Mouse (Mus musculus) brown adipose tissue, adult 24 weeks (tissue): ENCODE results near the gene Fibp. TPM values are rescaled to one million over a fixed set of nuclear protein-coding genes. Genes with fewer than 3 reads are reported as not detected.

Experiments
- H3K27ac ChIP-seq: fragments of 200-500 bp; replicated peaks from 2 replicates; pipeline ENCODE4 v1.5.1; 2012; ENCODE audit warnings: low read depth, mild to moderate bottlenecking, low read length
- H3K4me1 ChIP-seq: fragments of 200-500 bp; 2 replicates; pipeline ENCODE4 v1.6.1; 2012; ENCODE audit warnings: low read length, mixed read lengths; ENCODE audit not compliant: control insufficient read depth, insufficient read depth, insufficient read length
- H3K4me3 ChIP-seq: fragments of 200-500 bp; 2 replicates; pipeline ENCODE4 v1.5.1; 2012; ENCODE audit warnings: low read depth, mild to moderate bottlenecking, low read length, moderate library complexity; ENCODE audit not compliant: insufficient read depth
- polyA plus RNA-seq: library from polyadenylated mRNA; stranded (reverse); fragments of >200 nt; gene quantifications from 2 replicates; pipeline ENCODE4 v1.2.4, GENCODE M21; 2012; ENCODE audit not compliant: missing spikeins, insufficient read depth, insufficient read length

Gene Fibp
- polyA plus RNA-seq, 1 experiment: 34.8 TPM

GRCm38 (mm10) chr19:5466916-5467500 lies 6.6 kb downstream of the Fibp start:
- H3K4me3 ChIP-seq: no peak overlapping the region
- H3K4me1 ChIP-seq: peaks cover 5% of the 10 kb centered on the region; the same call in 1 of the 2 replicates
- H3K27ac ChIP-seq: no peak overlapping the region

DNA sequence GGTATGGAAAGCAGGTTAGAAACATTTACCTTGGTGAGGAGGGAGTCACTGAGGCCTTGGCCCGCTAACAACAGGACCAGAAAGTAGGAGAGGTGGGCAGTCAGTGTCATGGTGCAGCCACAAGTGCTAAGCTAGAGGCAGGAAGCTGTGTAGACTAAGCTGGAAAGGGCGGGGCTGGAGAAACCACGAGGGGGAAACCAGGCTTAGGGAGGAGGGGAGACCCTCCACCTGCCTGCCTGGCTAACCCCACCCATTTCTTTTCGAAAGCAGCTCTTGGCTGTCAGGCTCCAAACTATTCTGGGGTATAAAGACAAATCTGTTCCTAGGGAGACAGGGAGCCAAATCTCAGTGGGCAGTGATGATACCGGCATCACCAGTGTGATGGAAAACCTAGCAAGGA lies 8.0 kb downstream of the Fibp start, which contains the start of gene Ctsw:
Gene Ctsw (minus strand): TSS at position 134 of the 400 bp plus-strand sequence.
- peaks cover 5% of the 10 kb centered on the region; the same call in 1 of the 2 replicates for H3K4me1 ChIP-seq
- H3K4me3 ChIP-seq: no peak within 1 kb of the TSS
- H3K27ac ChIP-seq: no peak within 1 kb of the TSS

DNA sequence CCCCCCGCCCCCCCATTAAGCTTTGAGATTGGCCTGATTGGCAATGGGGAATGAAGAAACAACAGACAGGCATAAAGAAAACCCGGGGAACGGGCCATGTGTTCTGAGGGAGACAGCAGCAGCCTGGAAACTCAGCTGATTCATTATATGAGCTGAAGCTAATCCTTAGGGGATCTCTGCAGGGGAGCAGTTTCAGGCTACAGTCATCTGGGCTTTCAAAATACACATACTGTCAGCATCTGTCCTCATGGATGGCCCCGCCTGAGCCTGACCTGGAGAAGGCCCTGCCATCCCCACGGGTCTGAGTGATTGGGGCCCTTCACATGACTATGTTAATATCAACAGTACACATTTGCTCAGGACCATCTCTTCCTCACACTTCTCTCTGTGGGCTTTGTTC lies 11.4 kb downstream of the Fibp start:
- no peaks in the 10 kb centered on the region for H3K4me1 ChIP-seq
- no peak overlapping the region for H3K4me3 ChIP-seq
- no peak overlapping the region for H3K27ac ChIP-seq

DNA sequence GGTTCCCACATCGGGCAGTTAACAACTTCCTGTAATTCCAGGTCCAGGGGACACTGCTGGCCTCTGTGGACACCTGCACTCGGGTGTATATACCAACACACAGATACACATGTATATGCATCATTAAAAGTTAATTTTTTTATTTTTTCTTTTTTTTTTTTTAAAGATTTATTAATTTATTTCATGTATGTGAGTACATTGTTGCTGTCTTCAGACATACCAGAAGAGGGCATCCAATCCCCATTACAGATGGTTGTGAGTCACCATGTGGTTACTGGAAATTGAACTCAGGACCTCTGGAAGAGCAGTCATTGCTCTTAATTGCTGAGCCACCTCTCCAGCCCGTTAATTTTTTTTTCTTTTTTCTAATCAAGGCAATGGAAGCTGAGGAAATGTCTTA lies 12.4 kb downstream of the Fibp start:
- Histone ChIP-seq H3K27ac (no peak overlapping the region), H3K4me3 (no peak overlapping the region), H3K4me1 (no peaks in the 10 kb centered on the region)

- peak within 1 kb of the TSS; percentile 57 for H3K27ac ChIP-seq
- no peaks in the 10 kb centered on the region for H3K4me1 ChIP-seq
- H3K4me3 ChIP-seq: peak within 1 kb of the TSS; percentile 63
These were observed 13.3 kb downstream of the Fibp start, which contains the start of gene Efemp2 for GRCm38 (mm10) chr19:5473720-5474119. Gene Efemp2, plus strand, starts transcription at chr19:5473954.

DNA sequence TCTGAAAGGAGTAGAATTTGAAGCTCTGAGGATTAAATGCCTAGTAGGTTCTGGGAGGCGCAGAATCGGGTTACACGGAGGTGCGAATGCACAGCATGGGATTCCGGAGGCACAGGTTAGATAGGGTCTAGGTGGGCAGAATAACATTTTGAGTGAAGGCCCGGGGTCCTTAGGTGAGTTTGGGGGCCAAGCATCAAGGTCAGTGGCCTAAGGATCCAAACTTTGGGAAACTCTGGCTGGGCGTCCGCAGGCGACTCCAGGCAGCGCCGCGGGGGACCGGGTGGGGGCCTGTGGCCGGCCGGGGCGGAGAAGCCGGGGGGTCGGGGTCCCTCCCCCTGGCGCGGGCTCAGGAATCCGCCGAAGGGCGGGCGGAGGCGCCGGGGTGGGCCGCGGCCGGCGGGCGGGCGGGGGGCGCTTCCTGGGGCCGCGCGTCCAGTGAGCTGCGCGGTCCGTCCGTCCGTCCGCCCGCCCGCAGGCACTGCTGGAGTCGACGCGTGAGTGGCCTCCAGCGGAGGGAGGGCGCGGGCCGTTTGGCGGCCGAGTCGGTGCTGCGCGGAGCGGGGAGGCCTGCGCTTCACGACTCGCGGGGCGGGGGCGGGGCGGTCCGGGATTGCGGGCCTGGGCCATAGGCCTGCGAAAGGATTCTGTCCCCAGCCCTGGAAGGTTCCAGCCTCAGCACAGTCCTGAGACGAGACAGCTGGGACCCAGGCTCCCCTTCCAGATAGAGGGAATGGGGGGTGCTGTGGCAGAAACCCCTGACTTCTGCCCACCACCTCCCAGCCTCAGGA lies 14.1 kb downstream of the Fibp start:
- peak overlapping the region; percentile 19 for H3K27ac ChIP-seq
- no peaks in the 10 kb centered on the region for H3K4me1 ChIP-seq
- peak overlapping the region; percentile 63 for H3K4me3 ChIP-seq

GRCm38 (mm10) chr19:5475069-5475714 lies 14.8 kb downstream of the Fibp start:
- Histone ChIP-seq H3K4me1 (no peaks in the 10 kb centered on the region), H3K27ac (peak overlapping the region; percentile 19; the same call in 1 of the 2 replicates), H3K4me3 (peak overlapping the region; percentile 53)

- Histone ChIP-seq H3K27ac (no peak overlapping the region), H3K4me3 (no peak overlapping the region), H3K4me1 (no peaks in the 10 kb centered on the region)
These were observed 16.7 kb downstream of the Fibp start for GRCm38 (mm10) chr19:5477004-5477667.

DNA sequence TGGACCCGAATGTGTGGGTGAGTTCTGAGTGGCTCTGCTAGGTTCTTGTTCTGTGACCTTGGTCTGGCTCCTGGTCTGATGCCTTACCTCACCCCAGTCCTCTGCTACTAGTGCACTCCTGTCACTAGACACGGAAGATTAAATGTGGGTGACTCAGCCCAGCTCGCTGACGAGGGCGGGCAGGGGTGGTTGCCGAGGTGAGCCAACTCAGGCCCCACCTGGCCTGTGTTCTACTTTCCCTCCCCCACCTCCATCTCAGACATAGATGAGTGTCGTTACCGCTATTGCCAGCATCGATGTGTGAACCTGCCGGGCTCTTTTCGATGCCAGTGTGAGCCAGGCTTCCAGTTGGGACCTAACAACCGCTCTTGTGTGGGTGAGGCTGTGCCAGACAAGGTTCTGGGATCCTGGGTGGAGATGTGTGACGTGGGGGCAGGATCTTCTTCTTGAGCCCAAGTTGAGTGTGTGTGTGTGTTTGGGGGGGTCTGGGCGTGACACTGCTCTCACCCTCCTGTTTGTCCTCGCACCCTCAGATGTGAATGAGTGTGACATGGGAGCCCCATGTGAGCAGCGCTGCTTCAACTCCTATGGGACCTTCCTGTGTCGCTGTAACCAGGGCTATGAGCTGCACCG lies 17.4 kb downstream of the Fibp start:
- Histone ChIP-seq H3K27ac (no peak overlapping the region), H3K4me1 (no peaks in the 10 kb centered on the region), H3K4me3 (no peak overlapping the region)

GRCm38 (mm10) chr19:5480016-5480415 lies 19.6 kb downstream of the Fibp start:
- no peak overlapping the region for H3K27ac ChIP-seq
- no peak overlapping the region for H3K4me3 ChIP-seq
- no peaks in the 10 kb centered on the region for H3K4me1 ChIP-seq

DNA sequence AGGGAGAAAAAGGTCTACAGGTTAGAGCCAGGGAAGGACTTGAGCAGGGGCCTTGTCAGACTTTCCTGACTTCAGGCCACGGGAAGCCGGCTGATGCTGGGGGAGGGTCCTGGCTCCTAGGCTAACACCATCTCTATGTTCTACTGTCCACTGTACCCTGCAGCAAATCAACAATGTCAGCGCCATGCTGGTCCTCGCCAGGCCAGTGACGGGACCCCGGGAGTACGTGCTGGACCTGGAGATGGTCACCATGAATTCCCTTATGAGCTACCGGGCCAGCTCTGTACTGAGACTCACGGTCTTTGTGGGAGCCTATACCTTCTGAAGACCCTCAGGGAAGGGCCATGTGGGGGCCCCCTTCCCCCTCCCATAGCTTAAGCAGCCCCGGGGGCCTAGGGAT lies 21.0 kb downstream of the Fibp start:
- no peak overlapping the region for H3K27ac ChIP-seq
- no peaks in the 10 kb centered on the region for H3K4me1 ChIP-seq
- no peak overlapping the region for H3K4me3 ChIP-seq

DNA sequence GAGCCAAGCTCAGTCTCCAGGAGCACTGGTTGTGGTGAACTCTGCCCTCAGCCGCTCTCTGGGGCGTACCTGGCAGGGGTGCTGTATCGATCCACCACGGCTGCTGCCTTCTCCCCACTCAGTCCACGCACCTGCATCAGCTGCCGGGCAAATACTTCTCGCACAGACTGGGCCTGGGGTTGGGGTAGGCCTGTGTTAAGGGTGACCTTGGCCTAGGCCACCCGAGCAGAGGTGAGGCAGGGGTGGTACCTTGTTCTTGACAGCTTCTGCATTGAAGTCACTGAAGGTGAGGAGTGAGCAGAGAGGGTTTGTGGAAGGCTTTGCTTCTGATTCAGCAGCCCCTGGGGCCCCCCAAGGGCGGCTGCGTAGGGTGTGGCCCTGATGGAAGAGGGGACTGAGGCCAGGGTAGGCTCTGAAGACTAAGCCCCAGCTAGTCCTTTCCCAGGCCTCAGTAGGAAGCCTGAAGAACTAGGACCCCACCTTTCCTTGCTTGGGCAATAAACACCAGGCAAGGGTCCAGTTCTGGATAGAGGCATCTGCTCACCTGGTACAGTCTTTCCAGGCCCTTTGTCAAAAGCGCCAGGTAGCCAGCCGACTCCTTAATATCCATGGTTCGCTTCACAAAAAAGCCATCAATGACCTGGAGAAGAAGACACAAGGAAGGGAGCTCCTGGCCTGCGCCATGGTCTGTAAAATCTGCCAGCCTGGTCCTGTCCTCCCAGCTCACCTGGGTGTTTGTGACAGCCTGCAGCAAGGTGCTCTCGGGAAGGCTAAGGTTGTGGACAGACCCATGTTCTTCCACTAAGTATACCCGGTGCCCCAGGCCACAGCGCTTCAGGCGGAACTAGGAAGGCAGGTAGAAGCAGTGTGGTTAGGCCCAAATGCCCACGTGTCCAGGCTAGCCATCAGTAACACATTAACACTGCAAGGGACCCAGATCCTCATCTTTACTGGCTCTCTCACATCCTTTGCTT lies 23.3 kb downstream of the Fibp start:
- Histone ChIP-seq H3K4me3 (no peak overlapping the region), H3K27ac (no peak overlapping the region), H3K4me1 (no peaks in the 10 kb centered on the region)

- Histone ChIP-seq H3K4me3 (no peak overlapping the region), H3K4me1 (no peaks in the 10 kb centered on the region), H3K27ac (no peak overlapping the region)
These were observed 24.1 kb downstream of the Fibp start for GRCm38 (mm10) chr19:5484496-5484895.

GRCm38 (mm10) chr19:5485371-5485770 lies 25.0 kb downstream of the Fibp start:
- Histone ChIP-seq H3K4me1 (no peaks in the 10 kb centered on the region), H3K27ac (no peak overlapping the region), H3K4me3 (no peak overlapping the region)
